Mouse (Mus musculus) small intestine, adult 2 months (tissue): ENCODE data around the gene Tomm6.

Source experiments
- CTCF ChIP-seq: fragments of 200-500 bp; IDR thresholded peaks from 2 replicates; pipeline ENCODE4 v1.5.1; 2012; ENCODE audit warnings: low read depth, mild to moderate bottlenecking, control low read depth, inconsistent platforms, low read length, moderate library complexity, mixed read lengths; ENCODE audit not compliant: insufficient replicate concordance, insufficient read length; ENCODE audit errors: extremely low read depth
- POLR2A ChIP-seq: fragments of 200-500 bp; IDR thresholded peaks from 2 replicates; pipeline ENCODE4 v1.6.1; 2012; ENCODE audit warnings: low read depth, mild to moderate bottlenecking, control low read depth, inconsistent platforms, low read length, moderate library complexity

DNA sequence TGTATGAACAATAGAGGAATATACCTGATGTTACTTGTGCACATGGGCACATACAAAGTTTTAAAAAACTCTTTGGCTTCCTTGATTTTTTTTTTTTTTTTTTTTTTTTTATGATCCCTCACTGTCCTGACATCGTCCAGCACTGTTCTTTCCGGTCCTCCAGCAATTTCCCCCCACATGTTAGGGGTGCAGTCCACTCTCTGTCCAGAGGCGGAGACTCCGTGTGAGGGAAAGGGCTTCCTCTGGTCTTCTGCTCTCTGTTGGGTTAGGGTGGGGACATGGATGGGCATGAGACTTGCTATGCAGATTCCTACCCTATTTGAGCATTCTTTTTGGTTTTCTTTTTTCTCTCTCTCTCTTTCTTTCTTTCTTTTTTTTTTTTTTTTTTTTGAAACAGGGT lies 30.3 kb downstream of the Tomm6 start:
- TF ChIP-seq POLR2A = no peak
- TF ChIP-seq CTCF = no peak
